10 mouse cellular contexts compared by ENCODE assay signal in genomic region chr8:117200803-117201202, GRCm38 (mm10). TPM values are rescaled to one million over a fixed set of nuclear protein-coding genes. Genes with fewer than 3 reads are reported as not detected.
A peak's percentile ranks its signal among the peaks of the same experiment; 100 is the strongest.
DNase-seq lines count a peak whose midpoint lies in the region; ATAC-seq and TF ChIP-seq lines count a peak whose summit lies in the region.
"Had no signal": no experiment of that assay in that cellular context is flagged by ENCODE, and none has a peak within 500 bp of the region (broad histone marks: within the 10 kb centered on the region; RNA-seq: fewer than 3 reads in every experiment).

No protein-coding gene starts in this region.

- H3K4me1 ChIP-seq in lung, embryonic 15.5 days, result peaks cover 52% of the 10 kb centered on the region
- H3K4me1 ChIP-seq in lung, adult 2 months (ENCODE audit: control insufficient read depth, insufficient read depth, low read length), result peaks cover 17% of the 10 kb centered on the region
- H3K4me1 ChIP-seq in liver, embryonic 12.5 days, result peaks cover 69% of the 10 kb centered on the region

- no peak for DNase-seq in lung, adult 2 months
- DNase-seq in heart, postnatal 14 days, result peak; percentile 32 to 42
- DNase-seq in spleen, postnatal 36 days (ENCODE audit: low spot score in 2 of 2), result peak; percentile 60 to 77
- DNase-seq in left cerebral cortex, postnatal 14 days (ENCODE audit: low spot score in 2 of 2), result no peak
- no peak for DNase-seq in right cerebral cortex, postnatal 10 days (ENCODE audit: low spot score in 2 of 2)
- DNase-seq: layer of hippocampus, postnatal 36 days; right cerebral cortex, postnatal 14 days had no signal

- H3K4me2 ChIP-seq in lung, embryonic 15.5 days, result no peak overlapping the region
- peak overlapping the region; percentile 62 for H3K4me2 ChIP-seq in liver, embryonic 12.5 days

- H3K36me3 ChIP-seq in lung, embryonic 15.5 days, result peaks cover 30% of the 10 kb centered on the region
- peaks cover 61% of the 10 kb centered on the region for H3K36me3 ChIP-seq in liver, embryonic 12.5 days

- ATAC-seq in lung, embryonic 15.5 days (ENCODE audit: borderline replicate concordance, extremely low read depth, low FRiP score, low TSS enrichment), result peak; percentile 13; the same call in 1 of the 2 replicates
- ATAC-seq in liver, embryonic 12.5 days, result peak; percentile 79

- intact Hi-C loops in heart, postnatal 14 days (cut with DNase I), result no loop called here
- intact Hi-C loops in left cerebral cortex, postnatal 14 days (cut with DNase I), result no loop called here

- no peak for TF ChIP-seq CTCF in lung, adult 2 months (IDR thresholded peaks at IDR 0.05; ENCODE audit: insufficient read depth, low read length)

- no peak overlapping the region for H3K9ac ChIP-seq in lung, embryonic 15.5 days
- H3K9ac ChIP-seq in liver, embryonic 12.5 days, result peak overlapping the region; percentile 62

- H3K27me3 ChIP-seq in lung, embryonic 15.5 days, result no peaks in the 10 kb centered on the region
- no peaks in the 10 kb centered on the region for H3K27me3 ChIP-seq in liver, embryonic 12.5 days (replicated peaks)

- TF ChIP-seq POLR2A in lung, adult 2 months (IDR thresholded peaks at IDR 0.05; ENCODE audit: borderline replicate concordance, extremely low read depth, low read depth, low read length), result no peak

- H3K9me3 ChIP-seq in lung, embryonic 15.5 days, result no peaks in the 10 kb centered on the region
- H3K9me3 ChIP-seq in liver, embryonic 12.5 days (replicated peaks), result no peaks in the 10 kb centered on the region

- H3K4me3 ChIP-seq in lung, embryonic 15.5 days, result no peak overlapping the region
- H3K4me3 ChIP-seq in lung, adult 2 months (replicated peaks; ENCODE audit: extremely low read depth, low read depth, low read length), result no peak overlapping the region
- peak overlapping the region; percentile 42 for H3K4me3 ChIP-seq in liver, embryonic 12.5 days
- H3K4me3 ChIP-seq: myocyte had no signal

- WGBS in lung, embryonic 15.5 days, result 48% methylated on average over 9 of the region's 9 CpGs
- WGBS in lung, adult 2 months, result 64% methylated on average over 9 of the region's 9 CpGs
- WGBS in liver, embryonic 12.5 days (ENCODE audit: insufficient replicate concordance), result 46% methylated on average over 9 of the region's 9 CpGs

- peak overlapping the region; percentile 96 for H3K27ac ChIP-seq in lung, embryonic 15.5 days
- H3K27ac ChIP-seq in liver, embryonic 12.5 days, result peak overlapping the region; percentile 98

RNA-seq across cellular contexts. Expression of gene Gan, which starts 42.9 kb away (rescaled TPM):
- 2.1 and 2.3 TPM in 2 replicates for polyA plus RNA-seq in lung, embryonic 15.5 days (2015; fragmentation: Nextera tagmentation; extraction: Ambion mirVana)
- 5.6 and 8.6 TPM in 2 replicates for polyA plus RNA-seq in lung, adult 2 months (2012; rRNA removed)
- 1 to 10 TPM; 6.0 to 6.3 TPM for total RNA-seq in heart, postnatal 14 days (2021)
- 1.9 and 2.1 TPM in 2 replicates for polyA plus RNA-seq in liver, embryonic 12.5 days (2016; fragmentation: Nextera tagmentation; extraction: Ambion mirVana)
- total RNA-seq in left cerebral cortex, postnatal 14 days (2021), result 10 to 100 TPM; 17.2 to 19.3 TPM

RNA-seq across cellular contexts. Expression of gene Cmip, which starts 56.1 kb away (rescaled TPM):
- polyA plus RNA-seq in lung, embryonic 15.5 days (2015; fragmentation: Nextera tagmentation; extraction: Ambion mirVana), result 18.8 and 21.7 TPM in 2 replicates
- polyA plus RNA-seq in lung, adult 2 months (2012; rRNA removed), result 53.1 and 62.3 TPM in 2 replicates
- total RNA-seq in heart, postnatal 14 days (2021), result 10 to 100 TPM; 29.5 to 30.9 TPM
- 18.7 and 21.6 TPM in 2 replicates for polyA plus RNA-seq in liver, embryonic 12.5 days (2016; fragmentation: Nextera tagmentation; extraction: Ambion mirVana)
- 100 to 1,000 TPM; 358 to 375 TPM for total RNA-seq in left cerebral cortex, postnatal 14 days (2021)

Comparison
In these comparisons a context has a peak if more than half of its experiments do, and no peak if none do; other contexts are left out.
1. DNase-seq: peak in heart, postnatal 14 days (2 of 2) and spleen, postnatal 36 days (2 of 2); none in lung, adult 2 months (single experiment), left cerebral cortex, postnatal 14 days (0 of 2) and right cerebral cortex, postnatal 10 days (0 of 2).